Mouse (Mus musculus) layer of hippocampus, adult 11-12 months (tissue): ENCODE measurements at regions not wholly inside any gene's neighbourhood (a gene's known extent, or its start where the extent isn't known, plus 50 kb on each side); places are given as distances from the start of the nearest gene placed in this dataset.

Source experiments
- DNase-seq: peaks from one replicate; pipeline ENCODE4 v3.0.0; 2022; ENCODE audit warnings: low spot score

DNA sequence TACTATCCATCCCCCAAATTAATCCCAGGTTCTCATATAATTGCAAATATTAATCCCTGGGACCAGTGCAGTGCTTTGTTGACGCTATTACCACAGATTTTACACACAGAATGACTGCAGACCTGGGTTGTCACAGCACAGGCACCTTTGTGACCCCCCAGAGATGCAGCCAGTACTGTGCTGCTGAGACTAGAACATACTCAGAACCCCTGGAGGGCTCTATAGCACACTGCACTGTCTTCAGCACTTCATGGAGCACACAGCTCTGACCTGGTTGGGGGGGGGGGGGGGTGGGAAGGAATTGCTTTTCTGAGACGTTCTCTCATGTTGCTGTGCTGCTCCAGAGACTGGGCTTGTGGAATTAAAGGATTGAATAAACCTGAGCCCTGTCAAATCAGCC is 154.9 kb upstream of the Gm34302 start:
- DNase-seq: no peak

DNA sequence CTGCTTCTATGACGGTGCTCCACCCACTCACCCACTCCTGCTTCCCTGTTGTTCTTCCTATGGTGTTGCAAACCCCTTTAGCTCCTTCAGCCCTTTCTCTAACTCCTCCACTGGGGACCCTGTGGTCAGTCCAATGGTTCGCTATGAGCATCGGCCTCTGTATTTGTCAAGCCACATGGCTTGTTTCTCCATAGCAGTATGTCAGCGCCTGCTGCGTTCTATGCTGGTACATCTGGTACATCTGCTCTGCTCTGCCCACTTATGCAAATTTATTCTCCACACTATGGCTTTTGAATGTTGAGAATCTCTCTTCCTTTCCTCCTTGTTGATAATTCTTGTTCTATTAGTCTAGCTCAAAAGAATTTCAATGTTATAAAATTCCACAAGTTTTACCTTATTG is 154.2 kb upstream of the Gm34302 start:
- peak; percentile 5 for DNase-seq

DNA sequence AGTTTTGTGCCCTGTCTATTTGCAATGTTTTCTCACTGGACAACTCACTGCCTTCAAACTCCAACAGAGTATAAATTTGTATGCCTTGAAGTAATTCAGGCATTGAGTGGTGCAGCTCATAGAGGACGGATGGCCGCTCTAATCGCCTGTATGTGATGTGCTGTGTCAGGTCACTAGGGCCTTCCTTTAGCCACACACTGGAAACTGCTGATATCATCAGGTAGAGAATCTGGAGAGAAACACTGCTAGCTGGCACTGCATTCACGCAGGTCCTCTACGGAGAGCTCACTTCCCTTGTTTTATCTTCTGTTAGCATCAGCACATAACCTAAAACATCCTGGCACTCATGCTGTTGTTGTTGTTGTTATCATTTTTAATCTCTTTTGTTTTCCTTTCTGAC is 144.0 kb upstream of the Gm34302 start:
- no peak for DNase-seq

DNA sequence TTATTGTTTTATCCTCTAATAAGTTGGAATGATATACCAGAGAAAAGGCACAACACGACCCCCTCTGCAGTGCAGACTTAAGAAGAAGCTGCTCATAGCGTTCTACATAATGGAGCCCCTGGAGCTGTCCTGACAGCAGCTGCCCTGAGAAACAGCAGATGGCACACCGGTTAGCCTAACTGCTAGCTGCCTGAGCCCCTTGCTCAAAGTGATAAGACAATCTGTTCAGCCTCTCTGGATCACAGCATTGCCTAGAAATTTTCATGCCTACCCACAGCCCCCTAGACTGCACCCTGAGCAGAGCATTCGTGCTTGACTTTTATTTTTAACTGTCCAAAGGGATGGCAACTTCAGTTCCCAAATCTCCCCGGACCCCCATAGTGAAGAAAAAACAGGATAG is 132.4 kb upstream of the Gm34302 start:
- DNase-seq: no peak

DNA sequence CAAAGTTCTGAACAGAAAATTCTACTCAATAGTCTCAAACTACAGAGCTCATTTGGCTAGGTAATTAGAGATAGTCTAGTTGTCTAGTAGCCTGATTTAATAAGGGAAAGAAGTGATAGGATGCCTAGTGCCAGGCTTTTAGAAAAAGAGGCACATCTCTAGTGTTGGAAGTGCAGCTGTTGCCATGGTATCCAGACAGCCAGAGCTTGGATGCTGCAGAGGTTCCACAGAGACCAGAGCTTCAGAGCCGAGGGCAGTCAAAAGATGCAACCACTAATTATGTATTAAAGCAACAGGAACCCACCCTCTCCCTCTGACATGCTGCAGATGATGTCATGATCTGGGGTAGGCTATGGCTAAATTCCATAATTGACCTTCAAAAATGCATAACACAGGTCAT is 130.0 kb upstream of the Gm34302 start:
- DNase-seq: no peak

DNA sequence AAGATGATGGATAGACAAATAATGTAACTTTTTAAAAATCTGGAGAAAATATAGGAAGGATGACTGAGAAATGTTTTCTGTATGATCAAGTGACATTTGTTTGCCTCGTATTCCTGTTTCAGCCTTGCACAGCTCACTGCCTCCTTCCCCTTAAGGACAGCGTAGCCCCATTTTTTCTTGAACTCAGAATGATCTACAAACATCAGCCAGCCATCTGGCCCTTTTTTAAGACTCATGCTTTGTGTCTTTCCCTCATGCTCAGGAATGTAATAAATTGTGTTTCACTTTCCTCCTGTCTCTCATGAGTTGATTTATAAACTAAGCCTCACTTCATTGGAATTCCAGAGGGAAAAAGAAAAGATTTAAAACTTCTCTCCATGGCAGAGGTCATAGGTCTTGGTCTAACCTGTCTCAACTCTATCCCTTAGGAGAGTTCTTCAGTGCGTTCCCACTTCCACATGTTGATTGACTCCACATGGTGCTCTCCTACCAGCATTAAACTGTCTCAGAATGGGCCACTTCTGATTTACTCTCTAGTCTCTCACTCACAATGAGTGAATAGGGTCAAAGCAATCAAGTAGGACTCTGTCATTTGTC is 129.2 kb upstream of the Gm34302 start:
- no peak for DNase-seq

GRCm38 (mm10) chr3:63610113-63610919 is 126.6 kb upstream of the Gm34302 start:
- DNase-seq: no peak

- no peak for DNase-seq
These were observed 125.9 kb upstream of the Gm34302 start for GRCm38 (mm10) chr3:63609454-63610112.

- no peak for DNase-seq
These were observed 99.3 kb upstream of the Gm34302 start for GRCm38 (mm10) chr3:63582717-63583696.

DNA sequence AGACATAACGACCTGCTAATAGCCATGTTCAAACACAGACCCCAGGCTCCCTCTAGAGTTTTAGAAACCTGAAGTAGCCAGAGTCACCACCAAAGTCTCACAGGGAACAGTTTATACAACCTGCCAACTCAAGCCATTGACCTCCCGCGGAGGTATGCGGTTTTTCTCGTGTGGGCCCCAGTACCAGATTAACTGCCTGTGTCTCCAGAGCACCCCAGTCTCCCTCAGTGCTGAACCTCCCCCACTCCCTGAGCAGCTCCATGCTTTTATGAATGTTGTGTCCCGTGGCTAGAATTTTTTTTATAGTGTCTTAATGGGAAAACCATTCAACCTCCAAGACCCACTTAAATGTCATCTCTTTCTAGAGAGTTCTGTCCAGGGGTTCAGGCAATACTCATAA is 98.5 kb upstream of the Gm34302 start:
- no peak for DNase-seq

DNA sequence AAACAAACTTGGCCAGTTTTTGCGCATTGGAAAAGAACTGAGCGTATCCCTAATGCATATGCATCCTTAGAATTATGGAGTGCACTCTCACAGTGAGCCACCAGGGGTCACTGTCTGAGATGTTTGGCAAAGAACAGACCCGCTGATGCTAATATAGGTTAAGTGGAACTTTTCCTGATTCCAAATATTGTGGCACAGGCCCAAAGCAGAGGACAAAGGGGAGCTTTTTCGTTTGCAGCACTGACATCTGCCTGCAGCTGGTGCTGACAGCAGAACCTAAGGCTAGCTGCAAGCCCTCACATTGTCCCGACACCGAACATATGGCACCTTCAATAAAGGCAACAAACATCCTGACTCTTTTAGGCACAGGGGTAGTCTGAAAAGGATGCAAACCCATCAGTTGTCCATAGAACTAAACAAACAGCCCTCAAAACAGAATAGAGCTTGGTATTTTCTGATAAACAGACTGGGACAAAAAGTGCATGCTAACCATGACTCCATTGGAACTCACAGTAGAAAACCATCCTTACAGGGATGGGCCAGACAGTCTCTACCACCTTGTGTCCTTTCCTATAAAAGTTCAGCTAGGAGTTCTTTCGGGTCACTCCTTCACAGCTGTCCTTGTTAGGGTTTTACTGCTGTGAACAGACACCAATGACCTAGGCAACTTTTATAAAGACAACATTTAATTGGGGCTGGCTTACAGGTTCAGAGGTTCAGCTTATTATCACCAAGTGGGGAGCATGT is 87.1 kb upstream of the Gm34302 start:
- peak; percentile 82 for DNase-seq

GRCm38 (mm10) chr3:63570082-63570481 is 86.4 kb upstream of the Gm34302 start:
- no peak for DNase-seq

GRCm38 (mm10) chr3:63569004-63569596 is 85.4 kb upstream of the Gm34302 start:
- no peak for DNase-seq

DNA sequence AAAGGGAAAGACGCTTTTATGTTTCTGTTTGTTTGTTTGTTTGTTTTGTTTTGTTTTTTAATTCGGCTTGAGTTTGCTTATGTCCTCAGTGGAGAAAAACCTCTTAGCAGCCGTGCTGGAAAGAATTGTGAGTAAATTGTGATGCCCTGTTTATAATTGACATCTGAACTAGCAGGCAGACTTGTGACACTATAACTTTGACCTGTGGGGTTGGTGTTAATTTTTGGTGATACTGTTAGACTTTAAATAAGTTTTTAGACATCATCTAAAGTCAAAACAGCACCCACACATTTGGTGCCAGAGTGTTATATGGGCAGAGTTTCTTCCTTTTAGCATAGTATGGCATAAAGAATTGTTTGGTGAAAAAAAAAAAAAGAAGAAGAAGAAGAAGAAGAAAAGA is 84.0 kb upstream of the Gm34302 start:
- no peak for DNase-seq

GRCm38 (mm10) chr3:63563057-63563456 is 79.4 kb upstream of the Gm34302 start:
- no peak for DNase-seq

- DNase-seq: no peak
These were observed 78.9 kb upstream of the Gm34302 start for GRCm38 (mm10) chr3:63562532-63562931.

DNA sequence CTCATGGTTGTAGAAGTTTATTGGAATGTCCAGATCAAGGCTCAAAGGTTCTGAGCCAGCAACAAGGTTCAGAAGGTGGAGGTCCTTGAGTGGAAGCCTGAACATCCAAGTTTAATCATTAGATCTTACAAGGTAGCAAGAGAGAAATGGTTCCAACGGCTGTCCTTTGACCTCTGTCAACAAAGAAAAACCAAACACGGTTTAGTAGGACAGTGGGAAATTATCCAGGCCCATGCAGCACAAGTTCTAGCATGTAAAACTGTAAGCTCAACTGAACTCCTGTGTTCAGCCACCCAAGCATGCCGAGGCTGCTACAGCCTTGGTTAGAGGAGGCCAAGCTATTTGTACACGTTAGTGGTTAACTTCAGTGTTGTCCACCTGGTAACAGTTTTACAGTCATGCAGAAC is 77.1 kb upstream of the Gm34302 start:
- DNase-seq: no peak

DNA sequence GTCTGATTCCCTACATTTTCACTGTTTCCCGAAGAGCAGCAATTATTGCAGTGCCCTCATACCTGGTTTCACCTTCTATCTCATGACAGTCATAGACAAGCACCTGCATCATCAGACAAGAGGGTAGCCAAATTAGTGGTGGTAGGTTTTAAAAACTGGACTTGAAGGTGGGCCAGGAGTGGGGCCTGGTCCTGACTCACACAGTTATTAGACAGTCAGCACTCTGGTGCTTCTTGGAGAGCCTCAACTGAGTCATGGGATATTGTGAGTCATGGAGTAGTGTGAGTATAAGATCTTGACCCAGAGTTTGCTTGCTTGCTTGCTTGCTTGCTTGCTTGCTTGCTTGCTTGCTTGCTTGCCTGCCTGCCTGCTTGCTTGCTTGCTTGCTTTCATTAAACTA is 73.1 kb upstream of the Gm34302 start:
- no peak for DNase-seq

DNA sequence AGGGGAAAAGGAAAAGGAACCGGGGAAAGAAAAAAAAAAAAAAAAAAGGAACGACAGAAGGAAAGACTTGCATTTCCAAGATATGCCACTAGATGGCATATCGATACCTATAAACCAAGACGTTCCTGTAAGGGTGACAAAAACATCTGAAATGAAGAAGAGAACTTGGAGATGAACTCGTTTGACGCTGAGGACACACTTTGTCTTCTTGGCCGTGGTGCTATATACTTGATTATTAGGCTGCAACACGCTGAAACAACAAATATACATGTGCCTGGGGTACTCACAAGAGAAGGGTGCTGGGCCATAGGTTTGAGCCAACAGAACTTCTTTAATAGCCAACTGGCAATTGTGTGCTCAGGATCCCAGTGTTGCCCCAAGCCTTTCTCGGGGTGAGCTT is 71.2 kb upstream of the Gm34302 start:
- DNase-seq: peak; percentile 62

- no peak for DNase-seq
These were observed 69.7 kb upstream of the Gm34302 start for GRCm38 (mm10) chr3:63553426-63553825.

DNA sequence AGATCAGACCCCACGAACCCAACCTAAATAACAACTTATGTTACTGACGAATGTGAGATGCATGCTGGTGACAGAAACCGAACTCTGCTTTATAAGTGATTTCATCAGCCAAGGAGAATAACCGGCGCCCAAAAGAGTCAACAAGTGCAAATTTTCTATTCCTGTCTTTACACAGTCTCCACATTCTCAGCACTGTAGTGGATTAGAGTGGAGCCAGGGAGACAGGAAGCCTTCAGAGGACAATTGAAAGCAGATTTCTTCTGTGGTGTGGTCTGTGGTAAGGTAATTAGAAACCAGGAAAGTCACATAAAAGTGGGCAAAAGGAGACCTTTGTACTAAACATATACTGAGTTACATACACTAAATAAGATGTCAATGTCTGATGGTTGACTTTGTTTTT is 68.0 kb upstream of the Gm34302 start:
- DNase-seq: no peak
